Mouse (Mus musculus): ENCODE measurements around the gene Pglyrp1. TPM values are rescaled to one million over a fixed set of nuclear protein-coding genes. Genes with fewer than 3 reads are reported as not detected.

Gene Pglyrp1
- total RNA-seq (2023): 14.8 TPM

DNA sequence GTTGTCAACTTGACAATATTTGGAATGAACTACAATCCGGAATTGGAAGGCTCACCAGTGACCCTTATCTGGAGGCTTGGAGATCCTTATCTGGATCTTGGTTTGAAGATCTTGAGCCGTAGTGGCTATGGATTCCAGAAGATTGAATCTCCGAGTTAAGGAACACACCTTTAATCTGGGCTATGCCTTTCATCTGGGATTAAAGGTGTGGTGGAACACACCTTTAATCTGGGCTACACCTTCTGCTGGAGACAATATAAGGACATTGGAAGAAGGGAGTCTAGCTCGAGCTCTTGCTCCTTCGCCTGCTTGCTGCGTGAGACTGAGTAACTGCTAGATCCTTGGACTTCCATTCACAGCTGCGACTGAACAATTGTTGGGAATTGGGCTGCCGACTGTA, at the start of gene Pglyrp1:
Gene Pglyrp1, plus strand, starts transcription at position 301 of the 400 bp plus-strand sequence.

DNA sequence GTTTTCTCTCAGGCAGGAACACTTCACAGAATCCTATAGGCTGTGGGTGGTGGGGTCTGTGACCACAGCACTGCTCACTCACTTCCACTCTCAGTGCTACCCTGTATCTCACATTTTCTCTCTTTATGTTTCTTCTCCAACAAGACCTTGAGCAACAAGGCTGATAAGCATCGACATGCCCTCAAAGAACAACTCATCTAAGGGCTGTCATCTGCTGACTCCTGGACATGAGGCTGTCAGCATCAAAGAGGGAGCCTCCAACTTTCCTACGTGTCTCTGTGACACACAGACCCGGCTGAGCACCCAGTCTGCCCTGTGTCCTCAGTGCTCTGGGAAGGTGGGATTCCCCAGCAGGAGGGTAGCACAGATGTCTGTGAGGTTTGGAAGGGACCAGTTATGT, 49.6 kb upstream of the Pglyrp1 start, which contains the start of gene Psg17:
Gene Psg17, minus strand, starts transcription at position 101 of the 400 bp plus-strand sequence.

DNA sequence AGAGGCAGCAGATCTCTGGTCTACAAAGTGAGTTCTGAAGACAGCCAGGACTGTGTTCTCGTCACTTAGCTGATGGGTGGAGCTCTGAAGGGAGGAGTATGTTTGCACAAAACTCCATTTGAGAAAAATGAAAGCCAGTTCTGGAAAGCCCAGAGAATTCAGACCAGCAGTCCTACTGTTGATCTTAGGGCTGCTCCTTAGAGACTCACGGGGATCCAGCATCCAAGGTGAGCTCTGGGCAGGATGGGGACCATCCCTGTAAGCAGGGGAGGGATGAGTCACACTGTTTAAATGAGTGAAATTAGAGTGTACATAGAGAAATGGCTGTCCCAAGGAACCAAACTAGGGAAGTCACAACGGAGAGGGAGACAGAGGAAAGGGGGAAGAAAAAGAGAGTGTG, 31.3 kb upstream of the Pglyrp1 start, which contains the start of gene Mill2:
Gene Mill2, plus strand, starts transcription at position 102 of the 400 bp plus-strand sequence.

DNA sequence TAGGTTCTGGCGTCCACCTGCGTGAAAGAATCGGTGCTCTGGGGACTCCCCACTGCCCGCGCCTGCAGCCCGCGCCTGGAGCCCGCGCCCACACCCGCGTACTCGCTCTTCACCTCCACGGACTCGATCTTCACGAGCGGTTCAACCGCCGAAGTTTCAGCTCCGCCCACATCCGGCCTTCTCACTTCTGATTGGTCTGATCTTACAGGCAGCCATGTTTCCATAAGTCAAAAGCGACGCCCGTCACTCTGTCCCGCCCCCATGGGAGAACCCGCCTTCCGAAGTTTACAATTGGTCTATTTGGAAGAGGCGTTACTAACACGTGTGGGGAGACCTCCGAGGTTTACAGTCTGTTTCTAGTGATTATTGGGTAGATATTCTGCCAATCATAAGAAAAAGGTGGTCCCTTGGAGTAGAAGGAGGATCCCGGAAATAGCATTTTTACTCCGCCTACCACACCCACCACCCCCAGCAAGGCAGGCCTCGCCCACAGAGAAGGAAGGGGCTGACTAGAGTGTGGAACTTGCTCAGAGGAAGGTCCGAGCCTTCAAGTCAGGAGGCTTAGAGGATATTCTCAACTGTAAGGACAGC, 39.2 kb downstream of the Pglyrp1 start, which contains the start of gene Ccdc61:
Gene Ccdc61, minus strand, starts transcription at position 175 of the 591 bp plus-strand sequence.

DNA sequence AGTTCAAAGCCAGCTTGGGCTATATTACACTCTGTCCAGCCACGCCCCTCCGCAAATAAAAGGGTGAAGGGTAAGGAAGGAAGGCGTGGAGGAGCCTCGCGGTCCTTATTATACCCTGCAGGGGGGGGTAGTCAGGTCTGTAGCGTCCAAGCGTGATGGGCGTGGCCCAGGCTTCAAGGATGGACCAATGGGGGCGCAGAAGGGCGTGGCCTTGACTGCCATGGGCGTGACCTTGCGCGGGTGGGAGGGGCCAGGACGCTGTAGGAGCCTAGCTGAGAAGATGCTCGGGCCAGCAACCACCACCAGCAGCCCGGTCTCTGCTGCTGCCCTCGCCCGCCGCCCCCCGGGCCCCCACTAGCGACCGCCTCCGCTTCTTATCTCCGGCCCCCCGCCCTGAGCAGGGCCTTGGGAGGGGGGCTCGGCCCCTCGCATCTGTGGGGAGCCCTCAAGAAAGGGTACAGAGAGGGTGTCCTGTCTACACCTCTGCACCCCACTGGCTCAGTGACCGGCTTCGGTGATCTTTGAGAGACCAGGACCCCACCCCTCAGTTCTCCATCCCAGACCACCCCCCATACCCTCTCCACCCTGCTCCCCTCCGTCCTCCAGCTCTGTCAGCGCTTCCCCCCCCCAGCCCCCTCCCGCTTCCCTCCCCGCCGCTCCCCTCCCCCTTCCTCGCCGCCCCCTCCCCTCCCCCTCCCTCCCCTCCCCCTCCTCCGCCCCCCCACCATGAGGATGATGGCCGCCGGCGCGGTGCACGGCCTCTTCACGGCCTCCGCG, 54.2 kb downstream of the Pglyrp1 start, which contains the start of gene Nova2:
Gene Nova2, plus strand, starts transcription at position 727 of the 777 bp plus-strand sequence.

Other genes with a start within 250 kb of the Pglyrp1 start
- gene Psg21, start 214.6 kb upstream of the Pglyrp1 start, total RNA-seq (2023): not detected
- not detected for gene Psg20, start 185.1 kb upstream of the Pglyrp1 start, total RNA-seq (2023)
- gene Psg22, start 153.2 kb upstream of the Pglyrp1 start, total RNA-seq (2023): not detected
- gene Psg19, start 72.8 kb upstream of the Pglyrp1 start, total RNA-seq (2023): not detected
- gene Psg17, start 49.7 kb upstream of the Pglyrp1 start, total RNA-seq (2023): not detected
- gene Mill2, start 31.4 kb upstream of the Pglyrp1 start, total RNA-seq (2023): 0.21 TPM
- 24.9 TPM for gene Ccdc61, start 39.1 kb downstream of the Pglyrp1 start, total RNA-seq (2023)
- gene Nova2, start 54.6 kb downstream of the Pglyrp1 start, total RNA-seq (2023): not detected
- not detected for gene Nanos2, start 116.1 kb downstream of the Pglyrp1 start, total RNA-seq (2023)
- gene Mypop, start 119.9 kb downstream of the Pglyrp1 start, total RNA-seq (2023): 1.2 TPM
- gene Irf2bp1, start 132.7 kb downstream of the Pglyrp1 start, total RNA-seq (2023): 30.5 TPM
- gene Foxa3, start 152.2 kb downstream of the Pglyrp1 start, total RNA-seq (2023): not detected
- gene Sympk, start 153.0 kb downstream of the Pglyrp1 start, total RNA-seq (2023): 102 TPM
- 0.35 TPM for gene Rsph6a, start 183.4 kb downstream of the Pglyrp1 start, total RNA-seq (2023)
- gene Dmwd, start 204.9 kb downstream of the Pglyrp1 start, total RNA-seq (2023): 0.92 TPM
- gene Dmpk, start 212.5 kb downstream of the Pglyrp1 start, total RNA-seq (2023): 2.2 TPM
- gene Six5, start 223.3 kb downstream of the Pglyrp1 start, total RNA-seq (2023): 0.50 TPM
- gene Gm4969, start 247.0 kb downstream of the Pglyrp1 start, total RNA-seq (2023): not detected
- 22.5 TPM for gene Fbxo46, start 248.5 kb downstream of the Pglyrp1 start, total RNA-seq (2023)